10 mouse cellular contexts compared by ENCODE assay signal in the genomic region with DNA sequence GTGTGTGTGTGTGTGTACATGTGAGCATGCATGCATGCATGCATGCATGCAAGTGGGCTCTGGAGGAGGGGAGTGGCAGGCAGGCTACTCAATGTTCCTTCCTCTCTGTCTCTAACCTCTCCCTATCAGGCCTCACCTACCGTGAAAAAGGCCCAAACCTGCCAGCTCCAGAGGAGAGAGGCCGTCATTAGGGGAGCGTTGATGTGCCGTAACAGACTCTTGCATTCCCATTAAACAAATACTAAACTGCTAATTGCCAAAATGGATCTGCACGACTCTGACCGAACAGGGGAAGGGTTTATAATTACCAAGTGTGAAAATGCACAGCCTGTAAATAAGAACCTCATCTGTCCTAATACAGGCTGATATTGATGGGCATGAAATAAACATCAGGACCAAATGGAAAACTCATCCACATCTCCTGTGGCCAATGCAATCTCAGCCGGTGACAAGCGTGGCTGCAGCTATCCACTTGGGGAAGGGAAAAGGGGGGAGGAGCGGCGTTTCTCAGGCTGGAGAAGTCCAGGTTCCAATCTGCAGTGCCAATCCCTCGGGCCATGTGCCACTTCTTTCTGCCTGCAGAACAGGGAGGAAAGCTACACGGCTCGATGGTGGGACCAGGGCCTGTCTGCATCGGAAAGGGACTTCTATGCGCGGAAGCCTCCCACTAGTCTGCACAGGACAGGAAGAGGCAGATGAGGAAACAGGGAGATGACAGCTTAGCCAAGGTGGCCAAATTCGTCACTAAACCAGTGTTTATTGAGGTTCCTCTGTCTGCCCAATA.
A peak's percentile ranks its signal among the peaks of the same experiment; 100 is the strongest.
DNase-seq lines count a peak whose midpoint lies in the region; ATAC-seq and TF ChIP-seq lines count a peak whose summit lies in the region.
"Had no signal": no experiment of that assay in that cellular context is flagged by ENCODE, and none has a peak within 500 bp of the region (broad histone marks: within the 10 kb centered on the region; RNA-seq: fewer than 3 reads in every experiment).

No protein-coding gene starts in this region.

- WGBS in forebrain, embryonic 15.5 days = 42% methylated on average over 17 of the region's 17 CpGs
- 36% methylated on average over 17 of the region's 17 CpGs for WGBS in hindbrain, embryonic 14.5 days
- WGBS in neural tube, embryonic 15.5 days = 37% methylated on average over 17 of the region's 17 CpGs
- 84% methylated on average over 17 of the region's 17 CpGs for WGBS in liver, postnatal 0 days (ENCODE audit: insufficient replicate concordance)

- H3K4me1 ChIP-seq in forebrain, embryonic 15.5 days = peaks cover 49% of the 10 kb centered on the region
- peaks cover 54% of the 10 kb centered on the region for H3K4me1 ChIP-seq in hindbrain, embryonic 14.5 days (replicated peaks; ENCODE audit: control insufficient read depth, insufficient read depth, low read length)
- H3K4me1 ChIP-seq in neural tube, embryonic 15.5 days = peaks cover 43% of the 10 kb centered on the region
- no peaks in the 10 kb centered on the region for H3K4me1 ChIP-seq in liver, postnatal 0 days (ENCODE audit: insufficient read depth)

- H3K36me3 ChIP-seq in forebrain, embryonic 15.5 days = no peaks in the 10 kb centered on the region
- H3K36me3 ChIP-seq in hindbrain, embryonic 14.5 days (replicated peaks; ENCODE audit: control insufficient read depth, insufficient read depth) = no peaks in the 10 kb centered on the region
- no peaks in the 10 kb centered on the region for H3K36me3 ChIP-seq in neural tube, embryonic 15.5 days
- H3K36me3 ChIP-seq in liver, postnatal 0 days (replicated peaks; ENCODE audit: insufficient read depth, low read length) = no peaks in the 10 kb centered on the region
- H3K36me3 ChIP-seq: lung, embryonic 15.5 days had no signal

- H3K27me3 ChIP-seq in forebrain, embryonic 15.5 days = no peaks in the 10 kb centered on the region
- no peaks in the 10 kb centered on the region for H3K27me3 ChIP-seq in hindbrain, embryonic 14.5 days (ENCODE audit: control insufficient read depth, insufficient read depth, low read length)
- H3K27me3 ChIP-seq in neural tube, embryonic 15.5 days (replicated peaks) = no peaks in the 10 kb centered on the region
- H3K27me3 ChIP-seq in liver, postnatal 0 days (ENCODE audit: insufficient read depth, low read length) = no peaks in the 10 kb centered on the region
- H3K27me3 ChIP-seq: lung, embryonic 15.5 days had no signal

- H3K4me2 ChIP-seq in forebrain, embryonic 15.5 days (replicated peaks) = no peak overlapping the region
- no peak overlapping the region for H3K4me2 ChIP-seq in hindbrain, embryonic 14.5 days (replicated peaks)
- H3K4me2 ChIP-seq in neural tube, embryonic 15.5 days = no peak overlapping the region
- no peak overlapping the region for H3K4me2 ChIP-seq in liver, postnatal 0 days (ENCODE audit: low read depth, low read length)
- H3K4me2 ChIP-seq: lung, embryonic 15.5 days had no signal

- ATAC-seq in forebrain, embryonic 15.5 days (replicated peaks) = peak; percentile 25; the same call in 1 of the 2 replicates
- peak; percentile 22; the same call in 1 of the 2 replicates for ATAC-seq in hindbrain, embryonic 14.5 days (ENCODE audit: low FRiP score)
- ATAC-seq in neural tube, embryonic 15.5 days (ENCODE audit: low FRiP score) = peak; percentile 18; the same call in 1 of the 2 replicates
- no peak for ATAC-seq in liver, postnatal 0 days
- ATAC-seq in megakaryocyte progenitor cell, adult 5-6 weeks (replicated peaks; ENCODE audit: poor library complexity) = no peak
- ATAC-seq in megakaryocyte-erythroid progenitor cell, adult 5-6 weeks (replicated peaks; ENCODE audit: low FRiP score, low TSS enrichment, poor library complexity, severe bottlenecking) = no peak
- ATAC-seq: intestine, postnatal 0 days had no signal

- H3K9ac ChIP-seq in forebrain, embryonic 15.5 days (replicated peaks) = no peak overlapping the region
- H3K9ac ChIP-seq in hindbrain, embryonic 14.5 days = peak overlapping the region; percentile 5; the same call in 1 of the 2 replicates
- H3K9ac ChIP-seq in neural tube, embryonic 15.5 days (replicated peaks) = no peak overlapping the region
- no peak overlapping the region for H3K9ac ChIP-seq in liver, postnatal 0 days (replicated peaks)
- H3K9ac ChIP-seq: lung, embryonic 15.5 days had no signal

- no peak overlapping the region for H3K4me3 ChIP-seq in forebrain, embryonic 15.5 days
- H3K4me3 ChIP-seq in hindbrain, embryonic 14.5 days (replicated peaks; ENCODE audit: low read length) = no peak overlapping the region
- H3K4me3 ChIP-seq in neural tube, embryonic 15.5 days (replicated peaks) = no peak overlapping the region
- no peak overlapping the region for H3K4me3 ChIP-seq in liver, postnatal 0 days (ENCODE audit: low read depth, low read length)
- H3K4me3 ChIP-seq: lung, embryonic 15.5 days had no signal

- peak; percentile 17 for DNase-seq in right cerebral cortex, postnatal 14 days
- no peak for DNase-seq in right cerebral cortex, postnatal 36 days (ENCODE audit: low spot score in 2 of 2)
- no peak for DNase-seq in hindbrain, embryonic 14.5 days (ENCODE audit: low spot score)
- DNase-seq in liver, postnatal 0 days = no peak

- TF ChIP-seq EP300 in liver, postnatal 0 days (IDR thresholded peaks at IDR 0.05; ENCODE audit: low read depth) = no peak

- TF ChIP-seq CTCF in liver, postnatal 0 days (IDR thresholded peaks at IDR 0.05; ENCODE audit: low read depth) = no peak

- no peaks in the 10 kb centered on the region for H3K9me3 ChIP-seq in forebrain, embryonic 15.5 days
- H3K9me3 ChIP-seq in hindbrain, embryonic 14.5 days (ENCODE audit: control insufficient read depth, low read length) = no peaks in the 10 kb centered on the region
- no peaks in the 10 kb centered on the region for H3K9me3 ChIP-seq in neural tube, embryonic 15.5 days (replicated peaks)
- H3K9me3 ChIP-seq in liver, postnatal 0 days (ENCODE audit: low read length) = no peaks in the 10 kb centered on the region
- H3K9me3 ChIP-seq: lung, embryonic 15.5 days had no signal

- peak overlapping the region; percentile 53 for H3K27ac ChIP-seq in forebrain, embryonic 15.5 days (replicated peaks)
- peak overlapping the region; percentile 73 for H3K27ac ChIP-seq in hindbrain, embryonic 14.5 days
- peak overlapping the region; percentile 69 for H3K27ac ChIP-seq in neural tube, embryonic 15.5 days (replicated peaks)
- no peak overlapping the region for H3K27ac ChIP-seq in liver, postnatal 0 days (ENCODE audit: low read depth)
- H3K27ac ChIP-seq: lung, embryonic 15.5 days had no signal

Comparison
In these comparisons a context has a peak if more than half of its experiments do, and no peak if none do; other contexts are left out.
1. ATAC-seq: peak in forebrain, embryonic 15.5 days (single experiment), hindbrain, embryonic 14.5 days (single experiment) and neural tube, embryonic 15.5 days (single experiment); none in liver, postnatal 0 days (single experiment), megakaryocyte progenitor cell, adult 5-6 weeks (single experiment) and megakaryocyte-erythroid progenitor cell, adult 5-6 weeks (single experiment).